Mouse (Mus musculus) erythroblast, embryonic 14.5 days (primary cell): ENCODE results near the gene Adamtsl5. TPM values are rescaled to one million over a fixed set of nuclear protein-coding genes. Genes with fewer than 3 reads are reported as not detected.
"Not testable (repeated sequence)": the region's sequence is repeated elsewhere in the genome, so short reads cannot be mapped to it uniquely, and the experiment has no call there.

Experiments used
- H3K27me3 ChIP-seq: 2 replicates; pipeline ENCODE4 v1.6.1; 2012; ENCODE audit warnings: inconsistent platforms; ENCODE audit not compliant: control insufficient read depth
- H3K36me3 ChIP-seq: 2 replicates; pipeline ENCODE4 v1.6.1; 2012; ENCODE audit warnings: mild to moderate bottlenecking, inconsistent platforms; ENCODE audit not compliant: control insufficient read depth
- H3K4me1 ChIP-seq: 2 replicates; pipeline ENCODE4 v1.6.1; 2012; ENCODE audit warnings: inconsistent platforms; ENCODE audit not compliant: control insufficient read depth
- H3K4me3 ChIP-seq: replicated peaks from 2 replicates; pipeline ENCODE3; 2012; ENCODE audit warnings: moderate library complexity, mild to moderate bottlenecking, inconsistent platforms
- H3K9me3 ChIP-seq: 2 replicates; pipeline ENCODE4 v1.6.1; 2012; ENCODE audit warnings: low read length, inconsistent platforms, mixed read lengths; ENCODE audit not compliant: control insufficient read depth
- GATA1 ChIP-seq: IDR thresholded peaks from 2 replicates; pipeline ENCODE4 v1.6.1; 2012; ENCODE audit warnings: low read length, inconsistent platforms, mixed read lengths
- TAL1 ChIP-seq: IDR thresholded peaks from 3 replicates; pipeline ENCODE4 v1.6.1; 2012; ENCODE audit warnings: low read length, inconsistent platforms, mixed read lengths
- polyA plus RNA-seq: library from polyadenylated mRNA; stranded (reverse); fragments of >175 nt; gene quantifications from 2 replicates; pipeline ENCODE4 v1.2.3, GENCODE M21; 2012

Adamtsl5 gene
- polyA plus RNA-seq, 1 experiment = 2.2 TPM

DNA sequence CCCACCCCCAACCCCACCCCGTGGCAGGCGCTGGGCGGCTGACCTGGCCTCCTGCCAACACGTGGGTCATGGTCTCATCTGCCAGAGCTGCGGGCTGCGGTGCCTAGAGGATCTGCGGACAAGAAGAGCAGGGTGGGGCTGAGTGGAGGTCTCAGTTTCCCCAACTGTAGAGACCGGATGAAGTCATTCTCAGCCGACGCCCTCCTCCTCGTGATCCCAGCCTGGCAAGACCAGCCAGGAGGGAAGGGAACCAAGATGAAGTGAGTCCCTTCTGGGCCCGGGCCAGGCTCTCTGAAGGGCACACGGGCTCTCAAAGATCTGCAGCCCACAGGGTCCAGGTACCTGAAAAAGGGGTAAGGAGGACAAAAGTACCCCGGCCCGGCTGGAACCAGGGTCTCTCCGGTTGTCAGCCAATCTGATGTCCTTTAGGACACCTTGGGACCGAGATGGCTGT, 671 bp downstream of the Adamtsl5 start:
- H3K36me3 ChIP-seq = no peaks in the 10 kb centered on the region
- peak overlapping the region; percentile 69 for H3K4me3 ChIP-seq
- peaks cover 2% of the 10 kb centered on the region; the same call in 1 of the 2 replicates for H3K9me3 ChIP-seq
- peaks cover 71% of the 10 kb centered on the region for H3K4me1 ChIP-seq
- peaks cover 72% of the 10 kb centered on the region for H3K27me3 ChIP-seq
- TF ChIP-seq TAL1 (no peak), GATA1 (no peak)

DNA sequence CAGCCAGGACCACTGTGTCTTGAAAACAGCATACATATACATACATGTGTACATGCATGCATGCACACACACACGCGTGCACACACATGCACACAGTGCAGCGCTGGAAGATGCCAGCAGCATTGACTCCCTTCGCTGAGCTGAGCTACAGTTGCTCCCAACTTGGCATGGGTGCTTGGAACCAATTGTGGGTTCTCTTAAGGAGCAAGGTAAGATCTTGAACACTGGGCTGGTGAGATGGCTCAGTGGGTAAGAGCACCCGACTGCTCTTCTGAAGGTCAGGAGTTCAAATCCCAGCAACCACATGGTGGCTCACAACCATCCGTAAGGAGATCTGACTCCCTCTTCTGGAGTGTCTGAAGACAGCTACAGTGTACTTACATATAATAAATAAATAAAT, 2.3 kb downstream of the Adamtsl5 start:
- H3K36me3 ChIP-seq, H3K4me3 ChIP-seq: not testable (repeated sequence)
- Histone ChIP-seq H3K9me3 (peaks cover 17% of the 10 kb centered on the region), H3K27me3 (peaks cover 72% of the 10 kb centered on the region), H3K4me1 (peaks cover 87% of the 10 kb centered on the region)

DNA sequence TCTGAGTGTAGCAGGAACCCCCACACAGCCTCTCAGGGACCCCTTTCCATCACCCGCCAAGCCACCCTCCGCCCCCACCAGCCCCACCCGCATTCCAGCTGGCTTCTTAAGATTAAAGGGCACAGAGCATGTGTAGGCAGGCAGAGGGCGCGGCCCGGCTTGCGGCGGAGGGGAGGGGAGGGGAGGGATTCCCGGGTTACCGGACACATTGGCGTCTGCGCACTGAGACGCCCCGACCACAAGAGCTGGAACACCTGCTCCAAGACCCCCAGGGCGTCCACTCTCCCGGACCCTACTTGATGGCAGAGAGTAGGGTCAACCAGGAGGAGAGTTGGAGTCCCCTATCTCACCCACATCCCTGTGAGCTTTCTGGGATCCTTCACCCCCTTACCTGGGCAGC, 3.1 kb downstream of the Adamtsl5 start:
- Histone ChIP-seq H3K9me3 (peaks cover 17% of the 10 kb centered on the region), H3K4me3 (peak overlapping the region; percentile 69), H3K36me3 (no peaks in the 10 kb centered on the region), H3K27me3 (peaks cover 72% of the 10 kb centered on the region), H3K4me1 (peaks cover 88% of the 10 kb centered on the region)
- TF ChIP-seq TAL1 = peak; percentile 48; the same call in 2 of the 3 replicates
- no peak for TF ChIP-seq GATA1

DNA sequence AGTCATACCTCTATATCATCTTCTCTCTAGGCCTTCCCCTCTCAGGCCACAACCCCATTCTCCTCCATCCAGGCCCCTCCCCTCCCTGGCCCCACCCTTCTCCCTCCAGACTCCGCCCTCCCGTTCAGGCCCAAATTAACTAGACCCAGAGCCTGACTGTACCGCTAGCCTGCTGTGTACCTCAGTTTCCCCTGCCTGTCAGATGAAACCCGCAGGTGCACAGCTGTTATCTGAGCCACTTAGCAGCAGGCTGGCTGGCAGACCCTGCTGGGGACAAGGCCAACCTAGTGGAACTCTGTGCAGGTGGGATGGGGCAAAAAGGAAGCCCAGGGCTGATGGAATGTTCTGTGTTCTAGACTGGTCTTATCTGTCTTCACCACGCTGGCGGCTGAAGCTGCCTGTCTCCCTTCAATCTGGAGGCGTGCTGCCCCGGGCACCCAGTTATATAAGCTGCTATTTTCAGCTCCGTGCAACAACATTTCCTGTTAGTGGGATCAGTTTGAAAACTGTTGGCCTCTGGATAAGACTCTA, 4.0 kb downstream of the Adamtsl5 start:
- Histone ChIP-seq H3K36me3 (no peaks in the 10 kb centered on the region), H3K9me3 (peaks cover 17% of the 10 kb centered on the region), H3K27me3 (peaks cover 64% of the 10 kb centered on the region), H3K4me1 (peaks cover 93% of the 10 kb centered on the region), H3K4me3 (peak overlapping the region; percentile 69)
- peak; percentile 56 for TF ChIP-seq GATA1
- peak; percentile 79 for TF ChIP-seq TAL1

DNA sequence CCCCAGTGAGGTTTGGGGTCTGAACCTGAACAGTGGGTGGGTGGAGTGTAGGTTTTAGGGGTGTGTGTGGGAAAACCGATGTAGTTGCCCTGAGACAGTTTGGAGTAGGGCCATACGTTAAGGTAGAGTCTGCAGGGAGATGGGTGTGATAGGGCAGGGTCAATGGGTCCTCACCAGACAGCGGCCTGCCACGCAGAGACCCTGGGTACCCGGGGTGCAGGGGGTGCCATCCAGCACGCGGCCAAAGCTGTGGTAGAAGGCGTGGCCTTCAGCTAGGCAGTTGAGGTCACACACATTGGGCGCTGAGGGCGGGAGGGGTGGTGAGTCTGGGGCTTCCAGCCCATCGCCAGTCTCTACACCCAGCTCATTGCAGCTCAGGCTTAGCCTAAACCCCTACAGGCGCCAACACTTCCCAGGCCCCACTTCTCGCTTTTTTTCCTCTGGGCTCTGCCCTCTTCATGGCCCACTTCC, 4.8 kb downstream of the Adamtsl5 start:
- Histone ChIP-seq H3K9me3 (peaks cover 17% of the 10 kb centered on the region), H3K27me3 (peaks cover 57% of the 10 kb centered on the region), H3K4me1 (peaks cover 87% of the 10 kb centered on the region), H3K36me3 (no peaks in the 10 kb centered on the region), H3K4me3 (peak overlapping the region; percentile 69)
- TF ChIP-seq TAL1 = no peak
- TF ChIP-seq GATA1 = no peak

DNA sequence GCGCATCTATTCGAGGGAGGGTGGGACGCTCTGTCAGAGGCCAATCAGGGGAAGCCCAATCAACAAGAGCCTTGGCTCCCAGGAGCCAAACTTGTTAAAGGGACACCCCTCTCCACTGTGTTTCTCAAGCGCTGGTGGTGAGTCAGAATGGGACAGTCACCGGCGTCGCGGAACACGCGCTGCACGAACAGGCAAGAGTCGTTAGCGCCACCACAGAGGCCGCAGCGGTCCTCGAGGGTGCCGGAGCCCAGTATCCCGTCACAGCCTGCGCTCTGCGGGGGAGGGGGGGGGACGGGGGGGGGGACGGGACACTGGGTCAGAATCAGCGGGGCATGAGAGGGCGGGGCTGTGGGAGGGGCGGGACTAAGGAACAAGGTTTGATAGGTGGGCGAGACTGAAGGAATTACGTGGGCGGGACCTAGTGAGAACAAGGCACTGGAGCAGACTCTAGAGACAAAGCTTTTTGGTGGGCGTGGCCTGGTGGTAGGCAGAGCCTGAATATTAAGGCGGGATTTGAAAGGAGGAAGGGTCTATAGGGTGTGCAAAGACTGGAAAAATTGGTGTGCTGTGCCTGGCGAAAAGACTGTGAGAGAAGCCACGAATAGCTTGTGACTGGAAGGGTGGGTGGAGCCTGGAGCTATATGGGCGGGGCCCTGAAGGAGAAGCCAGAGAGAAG, 5.3 kb downstream of the Adamtsl5 start:
- H3K36me3 ChIP-seq = peaks cover 3% of the 10 kb centered on the region; the same call in 1 of the 2 replicates
- peaks cover 85% of the 10 kb centered on the region for H3K4me1 ChIP-seq
- TF ChIP-seq TAL1 (no peak), GATA1 (no peak)
- peaks cover 17% of the 10 kb centered on the region for H3K9me3 ChIP-seq
- peaks cover 51% of the 10 kb centered on the region for H3K27me3 ChIP-seq
- peak overlapping the region; percentile 69 for H3K4me3 ChIP-seq

DNA sequence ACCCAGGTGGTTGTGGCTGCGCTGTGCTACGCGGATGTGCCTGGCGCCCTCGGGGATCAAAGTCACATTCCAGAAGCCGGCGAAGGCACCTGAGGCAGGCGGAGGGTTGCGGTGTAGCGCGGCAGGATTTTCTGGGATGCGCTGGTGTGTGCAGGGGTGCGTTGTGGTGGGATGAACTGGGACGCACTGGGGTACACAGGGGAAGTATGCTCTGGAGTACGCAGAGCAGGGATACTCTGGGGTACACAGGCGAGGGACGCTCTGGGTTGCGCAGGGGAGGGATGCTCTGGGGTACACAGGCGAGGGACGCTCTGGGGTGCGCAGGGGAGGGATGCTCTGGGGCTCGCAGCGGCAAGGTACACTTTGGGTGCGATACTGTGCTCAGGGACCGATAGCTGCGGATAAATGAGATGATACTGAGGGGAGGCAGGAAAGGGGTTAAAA, 5.9 kb downstream of the Adamtsl5 start:
- no peak for TF ChIP-seq TAL1
- TF ChIP-seq GATA1 = no peak
- Histone ChIP-seq H3K4me1 (peaks cover 79% of the 10 kb centered on the region), H3K27me3 (peaks cover 46% of the 10 kb centered on the region), H3K36me3 (peaks cover 3% of the 10 kb centered on the region), H3K9me3 (peaks cover 17% of the 10 kb centered on the region), H3K4me3 (peak overlapping the region; percentile 69)

DNA sequence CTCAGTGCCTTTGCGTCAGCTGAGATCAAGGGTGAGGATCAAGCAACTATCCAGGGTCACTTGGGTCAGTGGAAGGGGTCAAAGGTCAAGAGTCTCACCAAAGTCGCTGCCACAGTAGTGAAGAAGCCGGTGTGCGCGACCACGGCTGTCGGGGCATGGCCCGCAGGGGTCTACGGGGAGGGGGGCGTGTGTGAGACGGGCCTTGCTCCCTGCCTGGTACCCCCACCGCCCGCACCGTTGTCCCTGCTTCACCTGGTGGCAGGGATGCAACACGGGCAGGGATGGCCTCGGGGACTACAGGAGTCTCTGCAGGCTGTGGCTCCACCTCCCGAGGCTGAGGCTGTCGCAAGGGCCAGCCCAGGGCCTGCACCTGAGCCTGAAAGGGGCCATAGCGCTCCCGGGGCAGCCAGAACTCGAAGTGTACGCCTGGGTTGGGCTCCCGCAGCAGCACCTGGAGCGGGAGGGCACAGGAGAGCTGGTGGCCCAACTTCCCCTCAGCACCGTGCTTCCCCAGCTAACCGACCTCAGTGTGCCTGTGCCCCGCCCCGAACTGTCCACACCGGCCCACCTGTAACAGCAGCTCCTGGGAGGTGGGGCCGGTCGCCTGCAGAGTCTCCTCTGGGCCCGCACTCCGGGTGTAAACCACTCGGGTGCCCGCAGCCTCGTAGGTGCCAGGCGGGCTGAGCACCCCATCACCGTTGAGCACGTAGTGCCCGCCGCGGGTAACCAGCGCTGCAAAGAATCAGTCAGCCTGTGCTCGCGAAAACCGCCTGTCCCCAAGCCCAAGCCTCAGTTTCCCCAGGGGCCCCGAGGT, 6.5 kb downstream of the Adamtsl5 start:
- Histone ChIP-seq H3K4me1 (peaks cover 75% of the 10 kb centered on the region), H3K4me3 (peak overlapping the region; percentile 69), H3K9me3 (peaks cover 17% of the 10 kb centered on the region), H3K36me3 (peaks cover 9% of the 10 kb centered on the region), H3K27me3 (peaks cover 41% of the 10 kb centered on the region)
- TF ChIP-seq TAL1 = no peak
- no peak for TF ChIP-seq GATA1

DNA sequence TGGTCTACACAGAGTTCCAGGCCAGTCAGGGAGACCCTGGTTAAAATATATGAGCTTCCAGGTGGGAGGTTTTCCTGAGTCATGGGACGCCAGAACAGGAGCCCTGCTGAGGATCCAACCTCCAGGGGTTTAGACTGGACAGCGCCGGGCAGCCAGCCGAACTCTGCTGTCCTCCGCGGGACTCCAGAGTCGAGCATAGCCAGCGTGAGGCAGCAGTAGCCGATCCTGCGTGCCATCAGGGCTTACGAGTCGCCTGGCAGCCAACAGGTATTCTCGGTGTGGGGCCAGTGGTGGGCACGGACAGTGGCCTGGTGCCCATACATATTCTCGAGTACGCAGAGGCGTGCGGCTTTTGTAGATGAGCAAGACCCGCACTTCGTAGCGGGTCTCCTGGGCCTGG, 7.2 kb downstream of the Adamtsl5 start:
- Histone ChIP-seq H3K27me3 (peaks cover 39% of the 10 kb centered on the region), H3K4me1 (peaks cover 77% of the 10 kb centered on the region)
- no peak for TF ChIP-seq TAL1

More for the DNA sequence above, 7.2 kb downstream of the Adamtsl5 start:
- no peak overlapping the region for H3K4me3 ChIP-seq
- peaks cover 17% of the 10 kb centered on the region for H3K9me3 ChIP-seq
- H3K36me3 ChIP-seq = peaks cover 16% of the 10 kb centered on the region
